Mouse (Mus musculus) kidney, adult 9 months (tissue): ENCODE measurements around the gene Gstt1.

Source experiments
- DNase-seq: peaks from one replicate; pipeline ENCODE4 v3.0.0; 2022

Gstt1 gene

DNA sequence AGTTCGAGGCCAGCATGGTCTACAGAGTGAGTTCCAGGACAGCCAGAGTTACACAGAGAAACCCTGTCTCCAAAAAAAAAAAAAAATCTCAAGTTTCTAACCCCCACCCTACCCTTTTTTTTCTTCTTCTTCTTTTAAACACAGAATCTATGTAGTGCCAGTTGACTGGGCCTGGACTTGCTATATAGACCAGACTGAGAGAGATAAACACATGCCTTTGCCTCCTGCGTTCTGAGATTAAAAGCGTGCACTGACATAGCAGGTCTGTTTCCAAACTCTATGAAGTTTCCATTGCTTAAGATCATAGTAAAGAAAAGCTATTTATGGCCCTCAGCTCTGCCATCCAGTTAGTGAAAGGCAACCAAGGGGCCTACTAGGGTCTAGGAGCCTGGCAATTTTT is 36.0 kb downstream of the Gstt1 start:
- no peak for DNase-seq

DNA sequence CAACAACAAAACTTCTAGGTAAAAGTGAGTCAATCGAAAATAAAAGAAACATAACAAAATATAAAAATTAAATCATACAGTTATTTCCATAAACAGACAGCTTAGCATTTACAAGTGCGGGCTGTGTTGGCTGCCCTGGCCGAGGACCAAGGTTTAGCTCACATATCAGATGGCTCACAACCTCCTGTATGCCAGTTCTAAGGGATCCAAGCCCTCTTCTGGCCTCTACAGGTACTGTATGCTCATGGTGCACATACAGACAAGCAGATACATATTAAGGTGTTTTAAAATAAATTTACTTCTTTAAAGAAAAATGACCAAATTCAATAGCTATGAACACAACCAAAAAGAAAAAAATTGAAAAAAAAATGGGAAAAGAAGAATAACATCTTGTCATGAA is 38.1 kb downstream of the Gstt1 start:
- no peak for DNase-seq

DNA sequence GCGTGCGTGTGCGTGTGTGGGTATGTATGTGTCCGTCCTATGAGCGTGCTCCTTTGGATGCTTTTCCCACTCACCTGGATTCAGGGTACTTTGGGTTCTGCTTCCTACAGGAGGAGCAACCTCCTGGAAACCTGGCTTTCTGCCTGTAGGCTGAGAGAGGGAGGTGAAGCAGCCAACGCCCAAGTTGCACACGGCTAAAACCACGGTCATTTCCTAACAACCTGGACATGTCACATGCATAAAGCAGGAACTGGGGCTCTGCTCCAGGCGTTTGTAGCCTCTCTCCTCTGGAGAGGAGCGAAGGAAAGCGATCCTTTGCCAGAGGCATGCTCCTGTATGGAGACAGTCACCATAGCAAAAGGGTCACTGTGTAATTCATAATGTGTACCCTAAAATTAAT is 41.7 kb downstream of the Gstt1 start:
- no peak for DNase-seq

DNA sequence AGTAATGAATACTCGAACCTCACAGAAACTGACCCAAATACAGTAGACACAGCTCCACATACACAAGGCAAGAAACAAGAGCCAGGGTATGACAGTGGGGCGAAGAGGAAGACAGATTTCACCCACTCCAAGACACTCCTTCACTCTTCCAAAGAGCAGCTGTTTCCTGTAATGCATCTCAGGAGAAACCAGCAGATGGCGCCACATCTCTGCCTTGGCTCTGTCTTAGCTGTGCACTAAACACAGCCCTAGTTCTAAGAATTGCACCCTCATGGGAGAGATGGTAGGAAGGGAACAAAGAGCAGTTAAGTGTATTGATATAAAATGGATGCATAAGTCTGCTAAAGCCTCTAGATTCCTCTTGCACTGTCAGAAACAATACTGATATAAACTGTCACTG is 54.4 kb downstream of the Gstt1 start:
- DNase-seq: peak; percentile 86

- no peak for DNase-seq
Observed at GRCm38 (mm10) chr10:75743369-75743768, 55.0 kb downstream of the Gstt1 start.

DNA sequence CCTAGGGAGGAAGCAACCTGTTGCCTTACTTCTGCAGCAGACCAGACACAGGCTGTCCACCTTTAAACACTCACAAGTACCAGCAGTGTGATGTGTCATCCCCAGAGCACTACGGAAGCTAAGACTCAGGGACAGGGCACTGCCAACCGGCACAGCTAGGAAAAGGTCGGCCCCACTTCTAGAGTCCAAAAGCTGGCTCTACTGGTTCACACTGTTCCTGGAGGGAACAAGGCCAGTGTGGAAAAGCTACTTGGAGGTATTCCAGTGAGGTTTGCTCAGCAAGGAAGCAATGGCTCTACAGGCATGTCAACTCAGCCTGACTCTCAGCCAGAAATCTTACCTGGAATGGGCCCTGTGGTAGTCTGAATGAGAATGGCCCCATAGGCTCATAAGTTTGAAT is 57.5 kb downstream of the Gstt1 start:
- DNase-seq: peak; percentile 35
